Comparison of ENCODE assay signal across 24 mouse cellular contexts in genomic region chr6:94063542-94063941, GRCm38 (mm10).
A peak's percentile ranks its signal among the peaks of the same experiment; 100 is the strongest.
DNase-seq lines count a peak whose midpoint lies in the region; ATAC-seq and TF ChIP-seq lines count a peak whose summit lies in the region.
"Had no signal": no experiment of that assay in that cellular context is flagged by ENCODE, and none has a peak within 500 bp of the region (broad histone marks: within the 10 kb centered on the region; RNA-seq: fewer than 3 reads in every experiment).

No protein-coding gene starts in this region.

- no peak for TF ChIP-seq CTCF in heart, adult 2 months (IDR thresholded peaks at IDR 0.05)
- TF ChIP-seq CTCF in lung, adult 2 months (IDR thresholded peaks at IDR 0.05; ENCODE audit: insufficient read depth, low read length), result no peak

- H3K27me3 ChIP-seq in heart, adult 2 months (ENCODE audit: control insufficient read depth, insufficient read depth, low read length), result no peaks in the 10 kb centered on the region
- H3K27me3 ChIP-seq in heart, embryonic 16.5 days (ENCODE audit: control insufficient read depth, insufficient read depth, low read length), result no peaks in the 10 kb centered on the region
- H3K27me3 ChIP-seq in lung, embryonic 15.5 days, result no peaks in the 10 kb centered on the region
- no peaks in the 10 kb centered on the region for H3K27me3 ChIP-seq in limb, embryonic 10.5 days (ENCODE audit: low read depth, poor library complexity, severe bottlenecking)
- H3K27me3 ChIP-seq: embryonic facial prominence, embryonic 12.5 days; hindbrain, embryonic 12.5 days; midbrain, embryonic 15.5 days; neural tube, embryonic 12.5 days; stomach, embryonic 15.5 days had no signal

- no peak for TF ChIP-seq POLR2A in heart, adult 2 months (IDR thresholded peaks at IDR 0.05; ENCODE audit: insufficient read depth, low read depth, low read length)
- TF ChIP-seq POLR2A in lung, adult 2 months (IDR thresholded peaks at IDR 0.05; ENCODE audit: borderline replicate concordance, extremely low read depth, low read depth, low read length), result no peak

- H3K36me3 ChIP-seq in heart, adult 2 months (ENCODE audit: control insufficient read depth, insufficient read depth, low read length), result peaks cover 6% of the 10 kb centered on the region
- H3K36me3 ChIP-seq in heart, embryonic 16.5 days (ENCODE audit: control insufficient read depth, insufficient read depth), result no peaks in the 10 kb centered on the region
- H3K36me3 ChIP-seq in lung, embryonic 15.5 days, result no peaks in the 10 kb centered on the region
- H3K36me3 ChIP-seq in limb, embryonic 10.5 days, result no peaks in the 10 kb centered on the region
- H3K36me3 ChIP-seq: embryonic facial prominence, embryonic 12.5 days; hindbrain, embryonic 12.5 days; midbrain, embryonic 15.5 days; neural tube, embryonic 12.5 days; stomach, embryonic 15.5 days had no signal

- H3K4me1 ChIP-seq in heart, adult 2 months (ENCODE audit: control insufficient read depth, insufficient read depth, low read length), result peaks cover 14% of the 10 kb centered on the region
- peaks cover 36% of the 10 kb centered on the region for H3K4me1 ChIP-seq in heart, embryonic 16.5 days (ENCODE audit: control insufficient read depth, insufficient read depth, low read length)
- H3K4me1 ChIP-seq in lung, embryonic 15.5 days, result peaks cover 11% of the 10 kb centered on the region; the same call in 1 of the 2 replicates
- peaks cover 6% of the 10 kb centered on the region for H3K4me1 ChIP-seq in lung, adult 2 months (ENCODE audit: control insufficient read depth, insufficient read depth, low read length)
- peaks cover 80% of the 10 kb centered on the region for H3K4me1 ChIP-seq in limb, embryonic 10.5 days
- H3K4me1 ChIP-seq: midbrain, embryonic 15.5 days; stomach, embryonic 15.5 days had no signal

- H3K9ac ChIP-seq in heart, adult 2 months (ENCODE audit: low read depth, low read length), result no peak overlapping the region
- H3K9ac ChIP-seq in heart, embryonic 16.5 days (ENCODE audit: low read length), result no peak overlapping the region
- H3K9ac ChIP-seq in lung, embryonic 15.5 days, result no peak overlapping the region
- H3K9ac ChIP-seq: embryonic facial prominence, embryonic 12.5 days; forebrain, postnatal 0 days; hindbrain, embryonic 12.5 days; liver, embryonic 14.5 days; midbrain, embryonic 15.5 days; neural tube, embryonic 12.5 days; stomach, embryonic 15.5 days had no signal

- H3K79me2 ChIP-seq in heart, adult 2 months (replicated peaks; ENCODE audit: control insufficient read depth, insufficient read depth, low read length), result peaks cover under 1% of the 10 kb centered on the region; the same call in 1 of the 2 replicates

- 72% methylated on average over 4 of the region's 4 CpGs for WGBS in heart, adult 2 months
- WGBS in heart, embryonic 16.5 days, result 72% methylated on average over 4 of the region's 4 CpGs
- WGBS in lung, embryonic 15.5 days, result 76% methylated on average over 4 of the region's 4 CpGs
- WGBS in lung, adult 2 months, result 74% methylated on average over 4 of the region's 4 CpGs
- WGBS in limb, embryonic 10.5 days, result 80% methylated on average over 4 of the region's 4 CpGs

- H3K27ac ChIP-seq in heart, adult 2 months, result peak overlapping the region; percentile 47
- H3K27ac ChIP-seq in heart, embryonic 16.5 days (ENCODE audit: low read length), result peak overlapping the region; percentile 44; the same call in 1 of the 2 replicates
- H3K27ac ChIP-seq in lung, embryonic 15.5 days, result peak overlapping the region; percentile 42; the same call in 1 of the 2 replicates
- 0 out of 2 replicates have a peak overlapping the region, but pooled peaks have one; percentile 12 for H3K27ac ChIP-seq in limb, embryonic 10.5 days
- H3K27ac ChIP-seq: embryonic facial prominence, embryonic 12.5 days; hindbrain, embryonic 12.5 days; liver, embryonic 14.5 days; macrophage; midbrain, embryonic 15.5 days; neural tube, embryonic 12.5 days; stomach, embryonic 15.5 days had no signal

- no peak for DNase-seq in heart, adult 2 months
- no peak for DNase-seq in heart, adult 18-20 months
- no peak for DNase-seq in heart, postnatal 14 days
- DNase-seq in lung, adult 2 months, result no peak
- no peak for DNase-seq in limb, embryonic 10.5 days (ENCODE audit: low spot score)
- no peak for DNase-seq in cerebellum, adult 9-10 months
- DNase-seq: adrenal gland, postnatal 25 days; cerebellum, adult 11-12 months; cerebellum, postnatal 25 days; forebrain, postnatal 0 days; kidney, adult 18-20 months; kidney, postnatal 4 days; thymus, adult 2 months; thymus, postnatal 4 days had no signal

- H3K4me2 ChIP-seq in heart, embryonic 16.5 days (ENCODE audit: low read depth, low read length), result no peak overlapping the region
- H3K4me2 ChIP-seq in lung, embryonic 15.5 days, result no peak overlapping the region
- H3K4me2 ChIP-seq: embryonic facial prominence, embryonic 12.5 days; hindbrain, embryonic 12.5 days; midbrain, embryonic 15.5 days; neural tube, embryonic 12.5 days; stomach, embryonic 15.5 days had no signal

- H3K9me3 ChIP-seq in heart, embryonic 16.5 days (replicated peaks; ENCODE audit: control insufficient read depth, low read length), result no peaks in the 10 kb centered on the region
- H3K9me3 ChIP-seq in lung, embryonic 15.5 days, result no peaks in the 10 kb centered on the region
- H3K9me3 ChIP-seq in limb, embryonic 10.5 days (replicated peaks), result no peaks in the 10 kb centered on the region
- H3K9me3 ChIP-seq: embryonic facial prominence, embryonic 12.5 days; midbrain, embryonic 15.5 days; neural tube, embryonic 12.5 days; stomach, embryonic 15.5 days had no signal

- no peak for TF ChIP-seq EP300 in heart, adult 2 months (IDR thresholded peaks at IDR 0.05; ENCODE audit: insufficient read depth, low read depth, low read length)

- no peak overlapping the region for H3K4me3 ChIP-seq in heart, adult 2 months
- H3K4me3 ChIP-seq in heart, embryonic 16.5 days (ENCODE audit: low read length), result no peak overlapping the region
- H3K4me3 ChIP-seq in lung, embryonic 15.5 days, result no peak overlapping the region
- H3K4me3 ChIP-seq in lung, adult 2 months (replicated peaks; ENCODE audit: extremely low read depth, low read depth, low read length), result no peak overlapping the region
- no peak overlapping the region for H3K4me3 ChIP-seq in limb, embryonic 10.5 days
- H3K4me3 ChIP-seq: embryonic facial prominence, embryonic 12.5 days; hindbrain, embryonic 12.5 days; midbrain, embryonic 15.5 days; neural tube, embryonic 12.5 days; stomach, embryonic 15.5 days had no signal

- intact Hi-C loops in heart, adult 2 months (cut with DNase I), result no loop called here
- intact Hi-C loops in heart, postnatal 14 days (cut with DNase I), result no loop called here

- no peak for ATAC-seq in heart, embryonic 16.5 days (replicated peaks; ENCODE audit: extremely low read depth, insufficient read depth, low FRiP score)
- ATAC-seq in lung, embryonic 15.5 days (ENCODE audit: borderline replicate concordance, extremely low read depth, low FRiP score, low TSS enrichment), result no peak
- ATAC-seq: forebrain, postnatal 0 days; lung, postnatal 0 days; midbrain, embryonic 15.5 days had no signal
